Mouse (Mus musculus) liver, embryonic 14.5 days (tissue): ENCODE data around the gene 4931422A03Rik. TPM values are rescaled to one million over a fixed set of nuclear protein-coding genes. Genes with fewer than 3 reads are reported as not detected.

ENCODE experiments used
- ATAC-seq: fragments of 200-750 bp; cut with Nextera tagmentation; 2 replicates; pipeline ENCODE4 v1.8.0; 2017; ENCODE audit warnings: moderate number of reproducible peaks, mild to moderate bottlenecking, moderate library complexity; ENCODE audit not compliant: insufficient read depth
- DNase-seq, 3 experiments: peaks; one replicate each; pipeline ENCODE4 v3.0.0-alpha.2; 2012 to 2013; ENCODE audit warnings: low read depth in 3 of 3, low spot score in 3 of 3
- H3K27ac ChIP-seq: fragments of 300-500 bp; sonication (generic); 2 replicates; pipeline ENCODE4 v1.5.1; 2014; ENCODE audit warnings: moderate library complexity, mild to moderate bottlenecking, control low read depth, inconsistent platforms
- H3K27me3 ChIP-seq: fragments of 300-500 bp; sonication (generic); 2 replicates; pipeline ENCODE4 v1.6.1; 2014; ENCODE audit warnings: mild to moderate bottlenecking, low read length, moderate library complexity; ENCODE audit not compliant: control insufficient read depth, insufficient read depth
- H3K36me3 ChIP-seq: fragments of 300-500 bp; sonication (generic); replicated peaks from 2 replicates; pipeline ENCODE4 v1.6.1; 2014; ENCODE audit warnings: low read depth; ENCODE audit not compliant: control insufficient read depth, insufficient read depth
- H3K4me1 ChIP-seq, 2 experiments: fragments of 200-500 bp in 1 of 2; fragments of 300-500 bp in 1 of 2; sonication (generic) in 1 of 2; replicated peaks; 2 replicates each; pipeline ENCODE4 v1.6.1; 2012 to 2014; ENCODE audit warnings: antibody characterized with exemption in 1 of 2, inconsistent platforms in 1 of 2, low read length in 1 of 2; ENCODE audit not compliant: control insufficient read depth in 2 of 2, insufficient read depth in 2 of 2
- H3K4me2 ChIP-seq: fragments of 300-500 bp; sonication (generic); 2 replicates; pipeline ENCODE4 v1.6.1; 2014; ENCODE audit warnings: low read depth, mild to moderate bottlenecking, control low read depth, moderate library complexity
- H3K4me3 ChIP-seq, 2 experiments: fragments of 200-500 bp in 1 of 2; fragments of 300-500 bp in 1 of 2; sonication (generic) in 1 of 2; 2 replicates each; pipeline ENCODE4 v1.5.1; 2012 to 2014; ENCODE audit warnings: low read depth in 2 of 2, low read length in 2 of 2, mild to moderate bottlenecking in 2 of 2, control low read depth in 1 of 2, inconsistent platforms in 1 of 2, moderate library complexity in 1 of 2; ENCODE audit not compliant: insufficient read depth in 1 of 2
- H3K9ac ChIP-seq: fragments of 300-500 bp; sonication (generic); replicated peaks from 2 replicates; pipeline ENCODE4 v1.6.1; 2014; ENCODE audit warnings: mild to moderate bottlenecking, control low read depth, moderate library complexity
- H3K9me3 ChIP-seq: fragments of 300-500 bp; sonication (generic); 2 replicates; pipeline ENCODE4 v1.6.1; 2016; ENCODE audit warnings: low read length, mixed read lengths; ENCODE audit not compliant: control insufficient read depth
- CTCF ChIP-seq: IDR thresholded peaks from 2 replicates; pipeline ENCODE4 v1.5.1; 2016; ENCODE audit warnings: antibody characterized with exemption, low read depth, control low read depth
- EP300 ChIP-seq: IDR thresholded peaks from 2 replicates; pipeline ENCODE4 v1.6.1; 2016; ENCODE audit warnings: antibody characterized with exemption, low read depth
- WGBS: fragments of 180-500 bp; shearing (Covaris S2); extraction: QIAGEN DNeasy Blood & Tissue Kit; methylation state at CpG from one replicate; pipeline ENCODE4 v1.1.7; 2014; ENCODE audit not compliant: insufficient replicate concordance; 5-methylcytosine and 5-hydroxymethylcytosine counted together
- polyA plus RNA-seq, 2 experiments: library from polyadenylated mRNA; depleted of rRNA in 1 of 2; stranded (reverse) in 1 of 2; unstranded in 1 of 2; fragments of >200 nt; fragmentation: Nextera tagmentation in 1 of 2; extraction: Ambion mirVana in 1 of 2; gene quantifications; 2 replicates each; pipeline versions ENCODE4 v1.2.1 to v1.2.3; 2012 to 2014

4931422A03Rik gene
- polyA plus RNA-seq, 2 experiments = 0.86 TPM; not detected in 1

DNA sequence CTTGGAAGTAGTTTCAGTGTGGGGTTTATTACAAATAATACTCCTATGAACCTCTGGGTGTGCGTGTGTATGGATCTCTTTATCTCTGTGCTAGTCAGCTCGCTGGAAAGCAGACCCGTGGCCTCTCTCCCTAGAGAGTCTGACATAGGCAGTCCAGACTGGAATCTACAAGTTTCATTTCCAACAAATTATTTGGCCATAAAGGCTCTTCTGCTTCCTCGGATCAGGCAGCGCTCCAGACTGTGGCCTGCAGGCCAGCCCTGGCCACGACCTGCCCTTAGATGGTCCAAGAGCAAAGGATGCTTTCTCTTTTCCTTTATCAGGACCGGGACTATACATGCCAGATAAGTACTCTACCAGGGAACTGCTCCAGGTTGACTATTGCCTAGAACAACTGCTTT is 96.7 kb downstream of the 4931422A03Rik start:
- WGBS = 34% methylated on average over 7 of the region's 7 CpGs
- Histone ChIP-seq H3K27ac (peak overlapping the region; percentile 28), H3K27me3 (no peaks in the 10 kb centered on the region), H3K9ac (peak overlapping the region; percentile 2), H3K9me3 (no peaks in the 10 kb centered on the region), H3K4me2 (peak overlapping the region; percentile 44), H3K36me3 (no peaks in the 10 kb centered on the region), H3K4me3 (no peak overlapping the region), H3K4me1 (peaks cover 25 to 40% of the 10 kb centered on the region in 2 experiments)
- TF ChIP-seq EP300 = no peak
- TF ChIP-seq CTCF = no peak
- no peak for DNase-seq
- ATAC-seq = peak; percentile 50

DNA sequence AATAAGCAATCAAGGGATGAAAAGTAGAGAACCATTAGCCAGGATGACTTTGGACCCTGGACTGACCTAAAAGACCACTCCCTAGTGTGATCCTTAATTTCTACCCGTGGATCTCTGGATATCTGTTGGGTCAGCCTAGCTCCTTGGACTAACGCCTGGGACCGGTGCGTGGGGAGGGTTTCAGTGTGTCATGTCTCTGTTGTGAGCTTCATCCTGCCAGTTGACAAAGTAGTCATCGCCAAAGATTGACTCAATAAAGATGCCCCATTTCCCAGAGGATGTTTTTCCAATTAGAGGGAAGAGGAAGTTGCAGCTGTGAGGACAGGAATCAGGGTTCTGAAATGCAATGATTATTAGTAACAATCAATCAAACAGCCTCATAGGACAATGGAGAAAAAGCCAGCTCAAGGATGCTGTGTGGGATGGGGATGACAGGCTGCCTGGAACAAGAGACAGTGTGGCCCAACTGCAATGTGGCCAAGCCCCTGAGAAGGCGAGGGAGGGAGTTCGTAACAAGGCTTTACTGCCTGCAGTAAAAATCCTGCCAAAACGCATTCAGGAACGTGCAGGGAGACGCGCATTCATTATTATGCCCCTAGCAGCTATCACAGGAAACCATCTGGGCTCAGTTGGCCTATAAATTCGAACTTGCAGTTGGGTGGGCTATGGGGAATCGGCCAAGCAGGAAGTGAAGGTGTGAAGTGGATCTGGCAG is 97.7 kb downstream of the 4931422A03Rik start:
- DNase-seq (no peak), ATAC-seq (no peak)
- TF ChIP-seq EP300 (no peak), CTCF (no peak)
- no peak overlapping the region for H3K4me2 ChIP-seq
- no peak overlapping the region for H3K27ac ChIP-seq
- H3K4me1 ChIP-seq = peaks cover 27 to 42% of the 10 kb centered on the region in 2 experiments
- H3K27me3 ChIP-seq = no peaks in the 10 kb centered on the region
- H3K9ac ChIP-seq = no peak overlapping the region
- H3K9me3 ChIP-seq = no peaks in the 10 kb centered on the region
- 40% methylated on average over 13 of the region's 13 CpGs for WGBS
- no peaks in the 10 kb centered on the region for H3K36me3 ChIP-seq
- no peak overlapping the region for H3K4me3 ChIP-seq

DNA sequence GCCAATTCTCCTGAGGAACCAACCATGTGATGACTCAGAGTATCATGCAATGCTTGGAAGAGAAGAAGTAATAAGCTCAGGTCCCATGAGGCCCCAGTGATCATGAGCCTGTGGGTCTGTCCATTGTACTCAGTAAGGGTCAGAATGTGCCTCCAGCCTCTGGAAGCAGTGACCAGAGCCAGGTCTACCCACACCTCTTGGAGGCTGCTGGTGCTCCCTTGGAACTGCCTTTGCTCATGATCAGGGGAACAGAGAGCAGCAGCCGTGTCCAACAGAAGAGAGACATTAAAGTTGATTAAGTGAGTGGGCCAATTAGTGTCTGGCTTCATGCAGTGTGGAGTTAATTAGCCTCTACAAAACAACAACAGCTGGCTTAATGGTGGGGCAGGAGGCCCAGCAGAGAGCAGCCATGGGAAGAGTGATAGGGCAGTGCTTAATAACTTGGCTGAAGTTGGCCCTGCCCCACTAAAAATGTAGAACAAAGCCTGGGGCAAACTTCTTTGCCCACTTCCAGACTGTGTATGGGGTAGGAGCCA is 100.5 kb downstream of the 4931422A03Rik start:
- Histone ChIP-seq H3K4me3 (no peak overlapping the region), H3K4me2 (no peak overlapping the region), H3K27ac (no peak overlapping the region), H3K4me1 (peaks cover 25 to 32% of the 10 kb centered on the region in 2 experiments), H3K9me3 (no peaks in the 10 kb centered on the region), H3K9ac (no peak overlapping the region), H3K27me3 (no peaks in the 10 kb centered on the region), H3K36me3 (no peaks in the 10 kb centered on the region)
- no peak for ATAC-seq
- TF ChIP-seq CTCF (no peak), EP300 (no peak)
- no peak for DNase-seq
- WGBS = 82% methylated on average over 1 of the region's 1 CpGs

DNA sequence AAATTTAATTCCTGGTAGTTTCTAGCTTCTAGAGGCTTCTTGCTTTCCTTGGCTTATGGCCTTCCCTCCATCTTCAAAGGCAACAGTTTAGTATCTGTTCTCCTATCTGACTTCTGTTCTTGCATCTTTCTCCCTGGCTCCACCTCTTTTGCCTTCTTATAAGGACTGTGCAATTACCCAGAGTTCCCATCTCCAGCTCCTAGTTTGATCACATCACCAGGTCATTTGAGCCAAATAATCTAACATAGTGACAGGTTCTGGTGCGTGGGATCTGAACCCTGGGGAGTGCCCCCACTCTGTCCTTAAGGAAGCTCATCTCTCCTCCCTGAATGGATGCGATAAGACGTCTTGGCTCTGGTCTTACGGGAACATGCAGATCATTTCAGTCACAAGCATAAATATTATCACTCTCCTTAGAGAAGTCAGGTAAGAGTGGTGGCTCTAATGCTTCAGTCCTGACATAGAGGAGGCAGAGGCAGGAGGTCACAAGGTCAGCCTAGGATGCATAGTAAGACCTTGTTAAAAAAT is 101.5 kb downstream of the 4931422A03Rik start:
- Histone ChIP-seq H3K4me3 (no peak overlapping the region), H3K9me3 (no peaks in the 10 kb centered on the region), H3K9ac (0 out of 2 replicates have a peak overlapping the region, but pooled peaks have one; percentile 9), H3K27ac (no peak overlapping the region), H3K4me1 (peaks cover 15 to 22% of the 10 kb centered on the region in 2 experiments), H3K27me3 (no peaks in the 10 kb centered on the region), H3K36me3 (no peaks in the 10 kb centered on the region), H3K4me2 (no peak overlapping the region)
- no peak for TF ChIP-seq CTCF
- no peak for TF ChIP-seq EP300
- 69% methylated on average over 4 of the region's 4 CpGs for WGBS
- no peak for ATAC-seq
- DNase-seq = peak in 2 of 3 experiments; percentile 44 to 57

DNA sequence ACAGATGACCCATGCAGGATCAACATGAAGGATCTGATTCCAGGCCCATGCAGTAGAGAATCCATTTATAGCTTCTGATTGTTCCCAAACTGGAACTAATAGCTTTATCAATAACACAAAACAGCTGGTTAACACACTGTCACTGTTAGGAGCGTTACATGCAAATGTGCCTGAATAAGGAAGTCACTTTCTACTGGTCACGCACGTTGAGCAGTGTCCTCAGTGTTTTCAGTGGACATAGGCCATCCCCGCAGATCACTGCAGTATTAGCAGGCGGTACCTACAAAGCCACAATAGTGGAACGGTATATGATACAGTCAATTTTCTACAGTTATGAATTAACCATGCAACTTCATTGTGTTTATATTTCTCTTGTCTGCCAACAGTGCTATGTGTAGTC is 108.7 kb downstream of the 4931422A03Rik start:
- ATAC-seq (no peak), DNase-seq (no peak)
- H3K9me3 ChIP-seq = no peaks in the 10 kb centered on the region
- H3K27me3 ChIP-seq = no peaks in the 10 kb centered on the region
- no peak for TF ChIP-seq CTCF
- TF ChIP-seq EP300 = no peak
- no peak overlapping the region for H3K9ac ChIP-seq
- H3K36me3 ChIP-seq = no peaks in the 10 kb centered on the region; the same call in 1 of the 2 replicates
- H3K4me1 ChIP-seq = peaks cover 11 to 14% of the 10 kb centered on the region in 2 experiments
- no peak overlapping the region for H3K4me3 ChIP-seq
- no peak overlapping the region for H3K27ac ChIP-seq
- no peak overlapping the region for H3K4me2 ChIP-seq
- WGBS = 75% methylated on average over 6 of the region's 6 CpGs
